Mouse (Mus musculus) liver, embryonic 14.5 days (tissue): Measurements from ENCODE around the gene Lrrc38.

ENCODE experiments used
- CTCF ChIP-seq: IDR thresholded peaks from 2 replicates; pipeline ENCODE4 v1.5.1; 2016; ENCODE audit warnings: antibody characterized with exemption, low read depth, control low read depth
- EP300 ChIP-seq: IDR thresholded peaks from 2 replicates; pipeline ENCODE4 v1.6.1; 2016; ENCODE audit warnings: antibody characterized with exemption, low read depth

DNA sequence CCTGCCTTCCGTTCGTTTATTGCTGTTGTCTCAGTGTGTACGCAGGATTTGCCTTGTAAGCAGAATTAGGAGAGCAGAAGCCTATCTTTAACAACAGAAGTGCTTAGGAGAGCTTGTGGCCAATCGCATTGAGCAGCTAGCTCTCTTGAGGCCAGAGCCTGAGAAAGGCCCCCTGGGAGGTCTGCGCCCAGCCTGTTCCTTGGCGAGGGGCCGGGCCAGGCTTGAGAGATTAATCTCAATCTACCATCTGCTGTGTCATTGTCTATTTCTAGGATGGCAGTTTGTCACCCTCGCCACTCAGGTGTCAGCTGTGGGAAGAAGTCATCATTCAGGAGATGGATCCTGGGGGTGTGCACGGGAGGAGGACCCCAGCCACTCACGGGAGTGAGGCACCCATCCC is 12.0 kb downstream of the Lrrc38 start:
- TF ChIP-seq CTCF (no peak), EP300 (no peak)
